Mouse (Mus musculus): ENCODE measurements around the gene Hoxd9. TPM values are rescaled to one million over a fixed set of nuclear protein-coding genes. Genes with fewer than 3 reads are reported as not detected.
A peak's percentile ranks its signal among the peaks of the same experiment; 100 is the strongest.

Hoxd9 gene
- total and polyA plus RNA-seq, 3 experiments, result not detected

- dilution Hi-C loops (cut with MboI; ENCODE audit: extremely low pct_ligation_motif_present, extremely low pct_unique_long_range_greater_than_20kb, low sequenced_read_pairs), result no loop called here
- in situ Hi-C loops (cut with MboI; ENCODE audit: low pct_ligation_motif_present, low pct_unique_long_range_greater_than_20kb, low sequenced_read_pairs), result loop anchor here (10.0 kb wide), 1 partner anchor 330 kb away; no protein-coding TSS in a partner anchor
Observed at GRCm38 (mm10) chr2:74725171-74725570, 27.6 kb downstream of the Hoxd9 start.

GRCm38 (mm10) chr2:74726551-74726950 lies 29.0 kb downstream of the Hoxd9 start, which contains the start of gene Gm28230:
Gene Gm28230, plus strand, starts transcription at chr2:74726728.
- Histone ChIP-seq H3K27ac (ENCODE audit: insufficient read depth, low read depth) (no peak within 1 kb of the TSS), H3K9ac (ENCODE audit: insufficient read depth, low read depth) (peak within 1 kb of the TSS; percentile 71), H3K4me2 (ENCODE audit: insufficient read depth, low read depth, poor library complexity, severe bottlenecking) (peak within 1 kb of the TSS; percentile 86), H3K27me3 (replicated peaks) (no peaks in the 10 kb centered on the region), H3K9me3 (replicated peaks; ENCODE audit: low read length) (peaks cover 6% of the 10 kb centered on the region), H3K4me3 (replicated peaks in 1 of 3; ENCODE audit: low read depth in 2 of 3, low read length in 2 of 3, poor library complexity in 1 of 3) (peak within 1 kb of the TSS; percentile 5 to 66 (median 8)), H3K79me2 (replicated peaks; ENCODE audit: control insufficient read depth, extremely low read depth, insufficient read depth, poor library complexity, severe bottlenecking) (peaks cover 65% of the 10 kb centered on the region), H3K4me1 (ENCODE audit: control insufficient read depth in 1 of 2, insufficient read depth in 2 of 2) (peaks cover 4 to 55% of the 10 kb centered on the region in 2 experiments; a peak in 2 of 4 replicates), H3K36me3 (replicated peaks in 1 of 2; ENCODE audit: control insufficient read depth in 1 of 2, insufficient read depth in 1 of 2, low read length in 1 of 2) (peaks cover 28 to 32% of the 10 kb centered on the region in 2 experiments)
- in situ Hi-C loops (cut with MboI; ENCODE audit: low pct_ligation_motif_present, low pct_unique_long_range_greater_than_20kb, low sequenced_read_pairs), result loop anchor here (10.0 kb wide), 1 partner anchor 328 kb away; no protein-coding TSS in a partner anchor
- no peak for DNase-seq (ENCODE audit: extremely low read depth)
- TF ChIP-seq MYC (IDR thresholded peaks at IDR 0.05; ENCODE audit: low read depth, low read length), result no peak
- TF ChIP-seq SIN3A (IDR thresholded peaks at IDR 0.05; ENCODE audit: low read length), result no peak
- no peak for TF ChIP-seq RCOR1 (conservative IDR thresholded peaks at IDR 0.05; ENCODE audit: low read depth, low read length)
- TF ChIP-seq JUND (conservative IDR thresholded peaks at IDR 0.05; ENCODE audit: low read depth, low read length), result no peak
- no peak for TF ChIP-seq ZC3H11A (IDR thresholded peaks at IDR 0.05; ENCODE audit: low read depth, low read length)
- dilution Hi-C loops (cut with MboI; ENCODE audit: extremely low pct_ligation_motif_present, extremely low pct_unique_long_range_greater_than_20kb, low sequenced_read_pairs), result no loop called here

More at GRCm38 (mm10) chr2:74725171-74725570, 27.6 kb downstream of the Hoxd9 start:
- peak overlapping the region; percentile 86; the same call in 1 of the 2 replicates for H3K4me2 ChIP-seq (ENCODE audit: insufficient read depth, low read depth, poor library complexity, severe bottlenecking)
- H3K36me3 ChIP-seq (replicated peaks in 1 of 2; ENCODE audit: control insufficient read depth in 1 of 2, insufficient read depth in 1 of 2, low read length in 1 of 2), result peaks cover 28 to 32% of the 10 kb centered on the region in 2 experiments
- H3K9me3 ChIP-seq (replicated peaks; ENCODE audit: low read length), result peaks cover 6% of the 10 kb centered on the region
- TF ChIP-seq MXI1 (IDR thresholded peaks at IDR 0.05; ENCODE audit: low read depth, low read length) (no peak), KAT2A (IDR thresholded peaks at IDR 0.05; ENCODE audit: insufficient replicate concordance, low read length) (no peak), NRF1 (IDR thresholded peaks at IDR 0.05; ENCODE audit: low read depth, low read length) (no peak), MAFK (IDR thresholded peaks at IDR 0.05; ENCODE audit: insufficient replicate concordance, low read length) (no peak), E2F4 (IDR thresholded peaks at IDR 0.05; ENCODE audit: insufficient replicate concordance, low read depth, low read length) (no peak), SMC3 (IDR thresholded peaks at IDR 0.05; ENCODE audit: low read depth, low read length) (no peak), CHD1 (IDR thresholded peaks at IDR 0.05; ENCODE audit: low read depth, low read length) (no peak), JUND (conservative IDR thresholded peaks at IDR 0.05; ENCODE audit: low read depth, low read length) (no peak), ZC3H11A (IDR thresholded peaks at IDR 0.05; ENCODE audit: low read depth, low read length) (no peak), GABPA (IDR thresholded peaks at IDR 0.05; ENCODE audit: insufficient replicate concordance, low read depth, low read length) (no peak), TBP (conservative IDR thresholded peaks at IDR 0.05; ENCODE audit: low read depth, low read length) (no peak), MEF2A (IDR thresholded peaks at IDR 0.05; ENCODE audit: borderline replicate concordance, low read depth, low read length) (no peak), JUN (IDR thresholded peaks at IDR 0.05; ENCODE audit: insufficient read depth, low read depth, low read length) (no peak), USF1 (IDR thresholded peaks at IDR 0.05; ENCODE audit: low read depth, low read length) (no peak), NELFE (IDR thresholded peaks at IDR 0.05; ENCODE audit: low read depth, low read length) (no peak), CHD2 (IDR thresholded peaks at IDR 0.05; ENCODE audit: low read length) (no peak), ELF1 (IDR thresholded peaks at IDR 0.05; ENCODE audit: low read depth, low read length) (no peak), POLR2AphosphoS2 (IDR thresholded peaks at IDR 0.05; ENCODE audit: low read depth, low read length) (no peak), ETS1 (conservative IDR thresholded peaks at IDR 0.05; ENCODE audit: low read depth, low read length) (no peak), IRF4 (IDR thresholded peaks at IDR 0.05; ENCODE audit: low read depth, low read length) (no peak)
- peak overlapping the region; percentile 61 to 96 (median 66) for H3K4me3 ChIP-seq (replicated peaks in 1 of 3; ENCODE audit: low read depth in 2 of 3, low read length in 2 of 3, poor library complexity in 1 of 3)
- DNase-seq (ENCODE audit: extremely low read depth), result no peak
- H3K27ac ChIP-seq (ENCODE audit: insufficient read depth, low read depth), result peak overlapping the region; percentile 56; the same call in 1 of the 2 replicates
- H3K9ac ChIP-seq (ENCODE audit: insufficient read depth, low read depth), result peak overlapping the region; percentile 71
- H3K4me1 ChIP-seq (ENCODE audit: control insufficient read depth in 1 of 2, insufficient read depth in 2 of 2), result peaks cover 10 to 55% of the 10 kb centered on the region in 2 experiments
- H3K27me3 ChIP-seq (replicated peaks), result no peaks in the 10 kb centered on the region
- peaks cover 60% of the 10 kb centered on the region for H3K79me2 ChIP-seq (replicated peaks; ENCODE audit: control insufficient read depth, extremely low read depth, insufficient read depth, poor library complexity, severe bottlenecking)

All from CH12.LX (cell line).